Mouse (Mus musculus): Measurements from ENCODE around the gene Cda. TPM values are rescaled to one million over a fixed set of nuclear protein-coding genes. Genes with fewer than 3 reads are reported as not detected.

The Cda gene
- polyA plus RNA-seq, 1 experiment = 3.2 TPM

- TF ChIP-seq POLR2A (IDR thresholded peaks at IDR 0.05; ENCODE audit: borderline replicate concordance, extremely low read depth, insufficient read depth, insufficient read length, poor library complexity, severe bottlenecking) (no peak), CTCF (IDR thresholded peaks at IDR 0.05; ENCODE audit: borderline replicate concordance, extremely low read depth, insufficient read depth, insufficient read length) (no peak)
- DNase-seq (ENCODE audit: low read depth) = peak; percentile 74
These were observed 27.5 kb upstream of the Cda start for GRCm38 (mm10) chr4:138395087-138395970.

- TF ChIP-seq CTCF (IDR thresholded peaks at IDR 0.05; ENCODE audit: borderline replicate concordance, extremely low read depth, insufficient read depth, insufficient read length) (no peak), POLR2A (IDR thresholded peaks at IDR 0.05; ENCODE audit: borderline replicate concordance, extremely low read depth, insufficient read depth, insufficient read length, poor library complexity, severe bottlenecking) (no peak)
These were observed 25.9 kb upstream of the Cda start for GRCm38 (mm10) chr4:138393703-138394102.

GRCm38 (mm10) chr4:138383789-138384188 is 16.0 kb upstream of the Cda start:
- no peak for DNase-seq (ENCODE audit: low read depth)
- no peak for TF ChIP-seq CTCF (IDR thresholded peaks at IDR 0.05; ENCODE audit: borderline replicate concordance, extremely low read depth, insufficient read depth, insufficient read length)
- TF ChIP-seq POLR2A (IDR thresholded peaks at IDR 0.05; ENCODE audit: borderline replicate concordance, extremely low read depth, insufficient read depth, insufficient read length, poor library complexity, severe bottlenecking) = no peak

More at GRCm38 (mm10) chr4:138393703-138394102, 25.9 kb upstream of the Cda start:
- DNase-seq (ENCODE audit: low read depth) = no peak

GRCm38 (mm10) chr4:138382462-138382861 is 14.7 kb upstream of the Cda start:
- TF ChIP-seq CTCF (IDR thresholded peaks at IDR 0.05; ENCODE audit: borderline replicate concordance, extremely low read depth, insufficient read depth, insufficient read length) (peak; percentile 28; the same call in 1 of the 2 replicates), POLR2A (IDR thresholded peaks at IDR 0.05; ENCODE audit: borderline replicate concordance, extremely low read depth, insufficient read depth, insufficient read length, poor library complexity, severe bottlenecking) (no peak)

GRCm38 (mm10) chr4:138380132-138380689 is 12.4 kb upstream of the Cda start:
- DNase-seq (ENCODE audit: low read depth) = peak; percentile 61
- TF ChIP-seq CTCF (IDR thresholded peaks at IDR 0.05; ENCODE audit: borderline replicate concordance, extremely low read depth, insufficient read depth, insufficient read length) = no peak
- TF ChIP-seq POLR2A (IDR thresholded peaks at IDR 0.05; ENCODE audit: borderline replicate concordance, extremely low read depth, insufficient read depth, insufficient read length, poor library complexity, severe bottlenecking) = no peak

More at GRCm38 (mm10) chr4:138382462-138382861, 14.7 kb upstream of the Cda start:
- DNase-seq (ENCODE audit: low read depth) = no peak

GRCm38 (mm10) chr4:138379091-138379840 is 11.5 kb upstream of the Cda start:
- no peak for TF ChIP-seq POLR2A (IDR thresholded peaks at IDR 0.05; ENCODE audit: borderline replicate concordance, extremely low read depth, insufficient read depth, insufficient read length, poor library complexity, severe bottlenecking)
- peak; percentile 80 for TF ChIP-seq CTCF (IDR thresholded peaks at IDR 0.05; ENCODE audit: borderline replicate concordance, extremely low read depth, insufficient read depth, insufficient read length)
- DNase-seq (ENCODE audit: low read depth) = peak; percentile 85

- TF ChIP-seq CTCF (IDR thresholded peaks at IDR 0.05; ENCODE audit: borderline replicate concordance, extremely low read depth, insufficient read depth, insufficient read length) (no peak), POLR2A (IDR thresholded peaks at IDR 0.05; ENCODE audit: borderline replicate concordance, extremely low read depth, insufficient read depth, insufficient read length, poor library complexity, severe bottlenecking) (no peak)
- peak; percentile 66 for DNase-seq (ENCODE audit: low read depth)
These were observed 9.7 kb upstream of the Cda start for GRCm38 (mm10) chr4:138377526-138377925.

- TF ChIP-seq CTCF (IDR thresholded peaks at IDR 0.05; ENCODE audit: borderline replicate concordance, extremely low read depth, insufficient read depth, insufficient read length) (no peak), POLR2A (IDR thresholded peaks at IDR 0.05; ENCODE audit: borderline replicate concordance, extremely low read depth, insufficient read depth, insufficient read length, poor library complexity, severe bottlenecking) (no peak)
- DNase-seq (ENCODE audit: low read depth) = no peak
These were observed 7.3 kb upstream of the Cda start for GRCm38 (mm10) chr4:138375117-138375516.

- TF ChIP-seq POLR2A (IDR thresholded peaks at IDR 0.05; ENCODE audit: borderline replicate concordance, extremely low read depth, insufficient read depth, insufficient read length, poor library complexity, severe bottlenecking) = no peak
- no peak for TF ChIP-seq CTCF (IDR thresholded peaks at IDR 0.05; ENCODE audit: borderline replicate concordance, extremely low read depth, insufficient read depth, insufficient read length)
- DNase-seq (ENCODE audit: low read depth) = no peak
These were observed 3.3 kb upstream of the Cda start for GRCm38 (mm10) chr4:138370996-138371516.

GRCm38 (mm10) chr4:138368498-138369260 is 887 bp upstream of the Cda start:
- TF ChIP-seq CTCF (IDR thresholded peaks at IDR 0.05; ENCODE audit: borderline replicate concordance, extremely low read depth, insufficient read depth, insufficient read length) = no peak
- DNase-seq (ENCODE audit: low read depth) = no peak

All from brain, embryonic 14.5 days (tissue).